Mouse (Mus musculus): ENCODE measurements around the gene Dnm3. TPM values are rescaled to one million over a fixed set of nuclear protein-coding genes. Genes with fewer than 3 reads are reported as not detected.
A peak's percentile ranks its signal among the peaks of the same experiment; 100 is the strongest.

Dnm3 gene
- polyA plus RNA-seq, 1 experiment from 2014 or later: 2.8 TPM

DNA sequence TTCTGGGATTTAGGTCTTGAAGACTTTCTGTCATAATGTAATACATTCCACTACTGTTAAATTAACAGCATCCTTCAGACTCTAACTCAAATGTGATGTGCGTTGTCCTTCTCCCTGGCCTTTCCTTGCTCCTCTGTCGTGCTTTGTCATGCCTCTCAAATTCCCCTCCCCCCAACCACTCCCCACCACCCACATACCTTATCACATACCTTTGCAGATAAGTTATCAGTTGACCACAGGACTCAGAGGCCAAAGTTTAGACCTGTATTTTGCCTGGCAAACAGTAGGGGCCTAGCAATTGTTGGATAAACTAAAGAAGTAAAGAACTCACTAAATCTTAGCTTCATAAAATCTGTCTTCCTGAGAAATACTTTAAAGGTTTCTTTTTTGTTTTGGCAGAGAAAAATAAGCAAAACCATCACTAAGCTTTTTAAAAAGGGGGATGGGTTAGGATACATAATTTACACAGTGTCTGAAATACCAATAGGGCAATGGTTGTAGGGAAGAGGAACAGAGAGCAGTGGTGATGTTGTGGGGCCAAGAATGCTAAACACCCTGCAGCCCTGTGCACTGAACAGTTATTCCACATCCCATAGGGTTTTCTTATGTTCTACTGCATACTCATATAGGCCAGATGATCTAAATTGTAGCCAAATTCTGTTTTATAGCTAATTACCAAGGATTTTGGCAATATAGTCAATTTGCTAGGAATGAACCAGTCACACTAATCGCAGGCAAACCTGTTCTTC lies 28.5 kb downstream of the Dnm3 start:
- no peak for ATAC-seq (ENCODE audit: low read depth)
- Histone ChIP-seq H3K36me3 (ENCODE audit: control insufficient read depth, insufficient read depth, low read length) (no peaks in the 10 kb centered on the region), H3K4me1 (replicated peaks; ENCODE audit: control insufficient read depth, insufficient read depth, low read length) (peaks cover 5% of the 10 kb centered on the region), H3K4me2 (ENCODE audit: low read depth, low read length) (no peak overlapping the region), H3K9ac (ENCODE audit: low read length) (no peak overlapping the region), H3K9me3 (ENCODE audit: control insufficient read depth, low read length) (no peaks in the 10 kb centered on the region), H3K27ac (ENCODE audit: low read length) (no peak overlapping the region), H3K4me3 (ENCODE audit: low read length) (no peak overlapping the region), H3K27me3 (ENCODE audit: control insufficient read depth, insufficient read depth, low read depth, low read length) (no peaks in the 10 kb centered on the region)
- WGBS: 38% methylated on average over 3 of the region's 3 CpGs

DNA sequence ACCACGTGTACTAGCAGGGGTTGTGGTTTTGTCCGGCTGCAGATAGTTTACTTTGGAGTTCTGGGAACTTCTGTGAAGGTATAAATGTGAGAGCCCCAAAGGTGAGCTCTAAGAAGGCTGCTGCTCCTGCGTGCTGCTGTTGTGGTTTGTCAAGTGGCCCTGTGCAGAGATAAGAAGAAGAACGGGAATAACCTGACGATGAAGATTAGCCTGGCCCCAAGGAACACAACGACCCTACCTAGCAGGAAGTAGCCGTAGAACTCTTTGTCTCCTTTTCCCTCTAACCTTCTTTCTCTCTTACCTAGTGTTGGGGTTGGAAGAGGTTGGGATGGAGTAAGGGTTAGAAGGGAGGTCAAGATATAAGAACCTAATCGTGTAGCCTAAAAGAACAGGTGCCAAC lies 33.0 kb downstream of the Dnm3 start:
- Histone ChIP-seq H3K36me3 (ENCODE audit: control insufficient read depth, insufficient read depth, low read length) (no peaks in the 10 kb centered on the region), H3K27me3 (ENCODE audit: control insufficient read depth, insufficient read depth, low read depth, low read length) (no peaks in the 10 kb centered on the region), H3K9ac (ENCODE audit: low read length) (no peak overlapping the region), H3K4me2 (ENCODE audit: low read depth, low read length) (no peak overlapping the region), H3K4me1 (replicated peaks; ENCODE audit: control insufficient read depth, insufficient read depth, low read length) (no peaks in the 10 kb centered on the region), H3K4me3 (ENCODE audit: low read length) (no peak overlapping the region), H3K9me3 (ENCODE audit: control insufficient read depth, low read length) (no peaks in the 10 kb centered on the region), H3K27ac (ENCODE audit: low read length) (no peak overlapping the region)
- no peak for ATAC-seq (ENCODE audit: low read depth)
- 47% methylated on average over 8 of the region's 8 CpGs for WGBS

DNA sequence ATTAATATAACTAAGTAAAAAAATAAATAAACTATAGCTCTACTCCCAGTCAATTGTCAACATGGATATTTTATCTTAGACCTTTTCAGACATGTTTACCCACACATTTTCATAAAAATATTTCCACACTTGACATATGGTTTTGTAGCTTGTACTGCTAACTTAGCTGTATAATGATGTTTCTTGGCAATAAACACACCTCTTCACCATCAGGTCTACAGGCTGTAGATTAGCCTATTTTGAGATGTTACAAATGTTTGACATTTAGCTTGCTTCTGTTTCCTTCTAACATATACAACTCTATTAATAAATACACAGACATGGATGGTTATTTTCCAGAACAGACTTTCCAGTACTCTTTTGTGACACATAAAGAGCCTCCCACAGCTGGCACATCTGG lies 38.3 kb downstream of the Dnm3 start:
- H3K4me1 ChIP-seq (replicated peaks; ENCODE audit: control insufficient read depth, insufficient read depth, low read length): 0 out of 2 replicates have a peak, but pooled peaks cover 2% of the 10 kb centered on the region
- no peak overlapping the region for H3K4me2 ChIP-seq (ENCODE audit: low read depth, low read length)
- no peaks in the 10 kb centered on the region for H3K36me3 ChIP-seq (ENCODE audit: control insufficient read depth, insufficient read depth, low read length)
- no peak overlapping the region for H3K4me3 ChIP-seq (ENCODE audit: low read length)
- ATAC-seq (ENCODE audit: low read depth): peak; percentile 57; the same call in 1 of the 2 replicates
- no peaks in the 10 kb centered on the region for H3K9me3 ChIP-seq (ENCODE audit: control insufficient read depth, low read length)
- H3K27me3 ChIP-seq (ENCODE audit: control insufficient read depth, insufficient read depth, low read depth, low read length): no peaks in the 10 kb centered on the region
- no peak overlapping the region for H3K9ac ChIP-seq (ENCODE audit: low read length)
- H3K27ac ChIP-seq (ENCODE audit: low read length): no peak overlapping the region

DNA sequence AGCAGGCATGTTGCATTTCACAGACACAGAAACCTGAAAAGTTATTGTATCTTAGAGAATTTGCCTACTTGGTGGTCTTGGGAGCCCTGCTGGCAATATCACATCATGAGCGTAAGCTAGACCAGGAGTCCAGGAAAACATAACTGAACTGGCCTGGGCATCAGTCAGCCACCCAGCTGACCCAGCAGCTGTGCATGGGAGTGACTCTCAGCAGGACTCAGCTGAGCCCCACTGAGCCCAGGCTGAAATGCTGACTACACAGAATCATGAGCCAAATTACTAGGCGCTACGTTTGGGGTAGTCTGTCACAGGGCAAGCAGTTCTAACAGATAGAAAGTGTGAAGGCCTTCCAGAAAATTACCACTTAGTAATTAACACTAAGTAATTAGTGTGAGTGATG lies 41.2 kb downstream of the Dnm3 start:
- Histone ChIP-seq H3K27ac (ENCODE audit: low read length) (no peak overlapping the region), H3K4me1 (replicated peaks; ENCODE audit: control insufficient read depth, insufficient read depth, low read length) (0 out of 2 replicates have a peak, but pooled peaks cover 2% of the 10 kb centered on the region), H3K36me3 (ENCODE audit: control insufficient read depth, insufficient read depth, low read length) (no peaks in the 10 kb centered on the region), H3K4me3 (ENCODE audit: low read length) (no peak overlapping the region), H3K27me3 (ENCODE audit: control insufficient read depth, insufficient read depth, low read depth, low read length) (no peaks in the 10 kb centered on the region), H3K9me3 (ENCODE audit: control insufficient read depth, low read length) (no peaks in the 10 kb centered on the region), H3K9ac (ENCODE audit: low read length) (no peak overlapping the region), H3K4me2 (ENCODE audit: low read depth, low read length) (no peak overlapping the region)
- ATAC-seq (ENCODE audit: low read depth): no peak
- 76% methylated on average over 3 of the region's 3 CpGs for WGBS

DNA sequence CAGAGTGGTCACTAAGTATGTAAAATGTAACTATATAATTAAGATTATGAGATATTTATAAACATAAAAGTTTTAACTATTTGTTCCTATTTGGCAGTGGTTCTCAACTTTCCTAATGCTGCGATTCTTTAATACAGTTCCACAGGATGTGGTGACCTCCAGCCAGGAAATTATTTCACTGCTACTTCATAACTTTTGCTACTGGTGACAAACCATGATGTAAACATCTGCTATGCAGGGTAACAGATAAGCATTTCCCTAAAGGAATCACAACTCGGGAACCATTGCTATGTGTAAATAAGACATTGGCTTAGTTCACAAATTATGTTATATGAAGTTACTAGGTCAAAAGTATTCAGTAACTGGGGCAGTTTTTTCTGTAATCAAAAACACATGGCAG lies 48.9 kb downstream of the Dnm3 start:
- Histone ChIP-seq H3K9ac (ENCODE audit: low read length) (no peak overlapping the region), H3K4me1 (replicated peaks; ENCODE audit: control insufficient read depth, insufficient read depth, low read length) (no peaks in the 10 kb centered on the region; the same call in 1 of the 2 replicates), H3K27ac (ENCODE audit: low read length) (no peak overlapping the region), H3K36me3 (ENCODE audit: control insufficient read depth, insufficient read depth, low read length) (no peaks in the 10 kb centered on the region), H3K4me2 (ENCODE audit: low read depth, low read length) (no peak overlapping the region), H3K9me3 (ENCODE audit: control insufficient read depth, low read length) (no peaks in the 10 kb centered on the region; the same call in 1 of the 2 replicates), H3K4me3 (ENCODE audit: low read length) (no peak overlapping the region), H3K27me3 (ENCODE audit: control insufficient read depth, insufficient read depth, low read depth, low read length) (no peaks in the 10 kb centered on the region)
- peak; percentile 86 for ATAC-seq (ENCODE audit: low read depth)
- 10% methylated on average over 2 of the region's 2 CpGs for WGBS

DNA sequence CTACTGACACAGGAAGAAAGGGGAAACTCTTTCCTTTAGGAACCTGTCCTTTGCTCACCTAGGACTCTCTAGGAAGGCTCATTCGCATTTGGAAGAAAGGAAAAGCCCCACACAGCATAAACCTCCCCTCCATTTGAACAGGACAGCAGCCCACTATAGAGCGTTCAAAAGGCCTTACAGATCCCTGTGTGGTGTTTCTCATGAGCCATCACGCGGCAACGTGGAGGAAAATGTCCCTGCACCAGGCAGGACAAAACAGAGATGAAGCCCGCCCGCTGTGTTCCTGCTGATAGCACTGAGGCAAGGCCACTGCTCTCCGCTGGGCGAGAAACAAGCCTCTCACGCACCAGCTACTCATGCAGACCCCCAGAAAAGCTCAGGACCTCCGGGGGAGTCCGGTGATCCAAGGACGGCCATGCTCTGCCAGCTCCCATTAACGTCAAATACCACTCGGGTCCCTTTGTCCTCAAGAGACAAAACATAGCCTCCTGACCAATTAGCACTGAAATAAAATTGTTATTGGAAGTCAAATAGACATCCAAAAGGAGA lies 51.8 kb downstream of the Dnm3 start:
- H3K4me3 ChIP-seq (ENCODE audit: low read length): no peak overlapping the region
- H3K27me3 ChIP-seq (ENCODE audit: control insufficient read depth, insufficient read depth, low read depth, low read length): no peaks in the 10 kb centered on the region
- WGBS: 74% methylated on average over 15 of the region's 15 CpGs
- no peaks in the 10 kb centered on the region; the same call in 1 of the 2 replicates for H3K9me3 ChIP-seq (ENCODE audit: control insufficient read depth, low read length)
- ATAC-seq (ENCODE audit: low read depth): no peak
- H3K36me3 ChIP-seq (ENCODE audit: control insufficient read depth, insufficient read depth, low read length): no peaks in the 10 kb centered on the region
- no peak overlapping the region for H3K4me2 ChIP-seq (ENCODE audit: low read depth, low read length)
- H3K27ac ChIP-seq (ENCODE audit: low read length): no peak overlapping the region
- H3K9ac ChIP-seq (ENCODE audit: low read length): no peak overlapping the region
- no peaks in the 10 kb centered on the region; the same call in 1 of the 2 replicates for H3K4me1 ChIP-seq (replicated peaks; ENCODE audit: control insufficient read depth, insufficient read depth, low read length)

DNA sequence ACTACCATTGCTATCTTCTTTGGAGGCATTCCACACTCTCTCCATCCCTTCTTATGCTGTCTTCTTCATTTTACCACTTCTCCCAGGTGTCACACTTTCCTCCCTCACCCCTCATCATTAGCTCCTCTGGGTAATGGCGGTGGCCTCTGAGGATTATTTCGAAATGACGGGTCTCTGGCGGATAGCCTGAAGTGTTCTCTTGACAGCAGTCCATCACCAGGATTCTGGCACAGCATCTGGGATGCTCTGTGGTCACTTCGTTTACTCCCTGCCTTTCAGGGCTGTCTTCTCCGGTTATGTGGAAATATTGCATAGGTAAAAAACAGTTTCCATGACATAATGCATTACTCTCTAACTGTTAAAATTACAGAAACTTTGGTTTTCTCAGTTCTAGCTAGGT lies 55.0 kb downstream of the Dnm3 start:
- no peak overlapping the region for H3K27ac ChIP-seq (ENCODE audit: low read length)
- H3K4me2 ChIP-seq (ENCODE audit: low read depth, low read length): no peak overlapping the region
- H3K9ac ChIP-seq (ENCODE audit: low read length): no peak overlapping the region
- H3K4me3 ChIP-seq (ENCODE audit: low read length): no peak overlapping the region
- H3K4me1 ChIP-seq (replicated peaks; ENCODE audit: control insufficient read depth, insufficient read depth, low read length): no peaks in the 10 kb centered on the region
- no peaks in the 10 kb centered on the region for H3K27me3 ChIP-seq (ENCODE audit: control insufficient read depth, insufficient read depth, low read depth, low read length)
- no peaks in the 10 kb centered on the region for H3K36me3 ChIP-seq (ENCODE audit: control insufficient read depth, insufficient read depth, low read length)
- no peak for ATAC-seq (ENCODE audit: low read depth)
- WGBS: 73% methylated on average over 6 of the region's 6 CpGs
- no peaks in the 10 kb centered on the region; the same call in 1 of the 2 replicates for H3K9me3 ChIP-seq (ENCODE audit: control insufficient read depth, low read length)

DNA sequence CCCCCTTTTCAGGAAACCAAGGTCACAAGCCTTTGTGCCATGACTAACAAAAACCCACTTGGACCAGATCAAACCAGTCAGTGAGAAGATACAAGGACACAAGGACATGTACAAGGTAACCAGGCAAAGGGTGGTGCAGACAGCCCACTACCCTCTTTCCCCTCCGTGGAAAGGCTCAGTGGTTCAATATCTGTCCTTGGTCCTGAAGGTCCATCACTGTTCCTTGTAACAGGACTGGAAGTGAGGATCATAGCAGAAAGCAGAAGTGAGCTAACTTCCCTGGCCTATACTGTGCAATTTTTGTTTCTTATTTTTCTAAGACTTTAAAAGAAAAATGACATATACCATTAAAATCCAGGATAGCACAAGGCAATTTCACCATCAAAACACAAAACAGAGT lies 64.0 kb downstream of the Dnm3 start:
- Histone ChIP-seq H3K36me3 (ENCODE audit: control insufficient read depth, insufficient read depth, low read length) (no peaks in the 10 kb centered on the region), H3K27me3 (ENCODE audit: control insufficient read depth, insufficient read depth, low read depth, low read length) (no peaks in the 10 kb centered on the region), H3K27ac (ENCODE audit: low read length) (no peak overlapping the region), H3K9me3 (ENCODE audit: control insufficient read depth, low read length) (no peaks in the 10 kb centered on the region), H3K4me1 (replicated peaks; ENCODE audit: control insufficient read depth, insufficient read depth, low read length) (no peaks in the 10 kb centered on the region), H3K9ac (ENCODE audit: low read length) (no peak overlapping the region), H3K4me2 (ENCODE audit: low read depth, low read length) (no peak overlapping the region), H3K4me3 (ENCODE audit: low read length) (no peak overlapping the region)
- no peak for ATAC-seq (ENCODE audit: low read depth)
- 0% methylated on average over 1 of the region's 1 CpGs for WGBS

DNA sequence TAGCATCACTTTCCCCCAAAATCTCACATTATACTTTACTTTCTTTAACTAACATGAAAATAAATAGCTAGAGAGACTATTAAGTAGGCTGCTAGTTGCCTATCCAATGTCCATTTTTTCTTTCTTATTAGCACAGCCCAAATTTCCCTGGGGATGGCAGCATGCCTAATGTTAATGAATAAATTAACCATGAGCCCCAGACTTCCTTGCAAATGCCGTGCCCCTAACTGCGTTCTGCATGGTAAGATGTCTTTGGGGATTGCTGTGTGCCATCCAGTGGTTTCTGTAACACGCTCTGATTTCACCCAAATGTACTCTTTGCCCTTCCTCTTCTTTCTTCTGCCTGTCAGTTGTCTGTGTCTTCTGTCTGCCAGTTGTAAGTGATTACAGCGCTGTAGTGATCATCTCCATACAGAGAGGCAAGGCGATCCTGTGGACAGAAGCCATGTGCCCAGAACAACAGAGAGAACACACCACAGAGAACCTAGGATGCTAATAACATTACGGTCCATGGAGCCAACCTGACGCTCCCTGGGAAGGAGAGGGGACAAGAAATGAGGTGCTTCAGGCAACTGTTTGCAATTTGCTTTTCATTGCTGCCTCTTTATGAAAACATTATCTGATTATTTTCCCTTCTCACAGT lies 64.9 kb downstream of the Dnm3 start:
- H3K27ac ChIP-seq (ENCODE audit: low read length): no peak overlapping the region
- no peak overlapping the region for H3K4me3 ChIP-seq (ENCODE audit: low read length)
- H3K4me2 ChIP-seq (ENCODE audit: low read depth, low read length): no peak overlapping the region
- no peaks in the 10 kb centered on the region for H3K4me1 ChIP-seq (replicated peaks; ENCODE audit: control insufficient read depth, insufficient read depth, low read length)
- H3K36me3 ChIP-seq (ENCODE audit: control insufficient read depth, insufficient read depth, low read length): no peaks in the 10 kb centered on the region
- H3K9me3 ChIP-seq (ENCODE audit: control insufficient read depth, low read length): no peaks in the 10 kb centered on the region
- H3K27me3 ChIP-seq (ENCODE audit: control insufficient read depth, insufficient read depth, low read depth, low read length): no peaks in the 10 kb centered on the region
- no peak for ATAC-seq (ENCODE audit: low read depth)
- no peak overlapping the region for H3K9ac ChIP-seq (ENCODE audit: low read length)
- WGBS: 84% methylated on average over 7 of the region's 7 CpGs
